Mouse (Mus musculus): ENCODE results near the gene Fam83d.

DNA sequence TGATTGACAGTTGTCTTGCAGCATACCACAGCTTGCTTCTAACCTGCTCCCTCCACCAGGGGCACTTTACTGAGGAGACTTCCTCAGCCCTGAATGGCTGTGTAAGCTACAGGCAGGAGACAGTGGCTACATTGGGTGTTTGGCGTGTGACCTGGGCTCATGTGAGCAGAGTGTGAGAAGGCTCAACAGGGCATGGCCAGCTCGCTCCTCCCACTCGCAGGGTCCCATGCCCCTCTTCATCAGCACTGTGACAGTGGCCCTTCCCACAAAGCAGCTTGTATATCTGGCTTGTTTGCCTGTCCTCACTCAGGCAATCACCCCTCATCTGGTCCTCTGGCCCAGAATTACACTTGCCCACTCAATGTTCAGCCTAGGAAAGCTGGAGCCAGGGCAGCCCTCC is 28.8 kb upstream of the Fam83d start:
- TF ChIP-seq POLR2A (IDR thresholded peaks at IDR 0.05; ENCODE audit: extremely low read depth, insufficient read depth, low read length) (no peak), CTCF (IDR thresholded peaks at IDR 0.05; ENCODE audit: extremely low read depth, insufficient read depth, low read length) (no peak)

All from cortical plate, adult 2 months (tissue).